In the genomic region with DNA sequence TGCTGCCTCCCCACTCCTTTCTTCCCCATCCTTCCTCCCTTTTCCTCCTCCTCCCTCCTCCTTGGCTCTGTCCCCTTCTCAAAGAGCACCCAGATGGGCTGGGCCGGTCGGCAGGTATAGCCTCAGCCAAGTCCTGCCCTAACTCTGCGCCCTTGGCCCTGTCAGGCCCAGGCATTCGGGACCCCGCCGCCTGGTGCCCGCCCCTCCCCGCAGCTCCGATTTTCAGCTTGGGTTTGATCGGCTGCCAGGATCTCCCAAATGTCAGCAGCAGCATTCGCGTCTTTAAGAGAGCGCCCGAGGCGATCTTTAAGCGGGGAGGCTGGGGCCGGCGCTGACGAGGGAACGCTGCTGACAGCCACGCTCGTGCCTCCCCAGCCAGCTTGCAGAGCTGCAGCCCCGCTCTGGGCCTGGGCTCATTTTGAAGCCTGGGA, we compare ENCODE assay signal across 8 mouse cellular contexts.
DNase-seq lines count a peak whose midpoint lies in the region; ATAC-seq lines count a peak whose summit lies in the region.

No protein-coding gene starts in this region.

- H3K27ac ChIP-seq in heart, embryonic 12.5 days (ENCODE audit: poor library complexity, severe bottlenecking) = peak overlapping the region; percentile 82
- H3K27ac ChIP-seq in lung, embryonic 15.5 days = peak overlapping the region; percentile 91

- 7% methylated on average over 23 of the region's 23 CpGs for WGBS in heart, embryonic 12.5 days
- 4% methylated on average over 23 of the region's 23 CpGs for WGBS in lung, embryonic 15.5 days

- H3K9me3 ChIP-seq in heart, embryonic 12.5 days (replicated peaks) = no peaks in the 10 kb centered on the region
- no peaks in the 10 kb centered on the region for H3K9me3 ChIP-seq in lung, embryonic 15.5 days

- H3K9ac ChIP-seq in heart, embryonic 12.5 days = peak overlapping the region; percentile 59
- H3K9ac ChIP-seq in lung, embryonic 15.5 days = peak overlapping the region; percentile 39

- no peaks in the 10 kb centered on the region for H3K36me3 ChIP-seq in heart, embryonic 12.5 days
- no peaks in the 10 kb centered on the region for H3K36me3 ChIP-seq in lung, embryonic 15.5 days

- peak; percentile 49 for DNase-seq in cerebellum, adult 9-10 months
- DNase-seq in cerebellum, adult 11-12 months = no peak
- peak; percentile 66 for DNase-seq in embryo, embryonic 10 days (ENCODE audit: low spot score)
- peak; percentile 37 for DNase-seq in kidney, adult 9 months
- peak; percentile 73 for DNase-seq in ovary, postnatal 36 days (ENCODE audit: low spot score)

- ATAC-seq in heart, embryonic 12.5 days (ENCODE audit: insufficient number of reproducible peaks, low FRiP score) = no peak
- peak; percentile 64; the same call in 1 of the 2 replicates for ATAC-seq in lung, embryonic 15.5 days (ENCODE audit: borderline replicate concordance, extremely low read depth, low FRiP score, low TSS enrichment)
- ATAC-seq in erythroid progenitor cell, adult 5-6 weeks (replicated peaks; ENCODE audit: low FRiP score, poor library complexity, severe bottlenecking) = no peak

- no peak overlapping the region for H3K4me3 ChIP-seq in heart, embryonic 12.5 days
- no peak overlapping the region for H3K4me3 ChIP-seq in lung, embryonic 15.5 days

- H3K27me3 ChIP-seq in heart, embryonic 12.5 days (replicated peaks) = no peaks in the 10 kb centered on the region
- no peaks in the 10 kb centered on the region for H3K27me3 ChIP-seq in lung, embryonic 15.5 days

- peak overlapping the region; percentile 51 for H3K4me2 ChIP-seq in heart, embryonic 12.5 days
- peak overlapping the region; percentile 41 for H3K4me2 ChIP-seq in lung, embryonic 15.5 days

- peaks cover 56% of the 10 kb centered on the region for H3K4me1 ChIP-seq in heart, embryonic 12.5 days (replicated peaks)
- peaks cover 71% of the 10 kb centered on the region for H3K4me1 ChIP-seq in lung, embryonic 15.5 days
